Mouse (Mus musculus) forebrain, embryonic 16.5 days (tissue): ENCODE data around the gene Gm6993. TPM values are rescaled to one million over a fixed set of nuclear protein-coding genes. Genes with fewer than 3 reads are reported as not detected.
A peak's percentile ranks its signal among the peaks of the same experiment; 100 is the strongest.

Experiments
- ATAC-seq: fragments of 200-750 bp; cut with Nextera tagmentation; 2 replicates; pipeline ENCODE4 v1.8.0; 2017; ENCODE audit warnings: mild to moderate bottlenecking, moderate library complexity
- H3K27ac ChIP-seq: fragments of 300-500 bp; sonication (generic); 2 replicates; pipeline ENCODE4 v1.5.1; 2014; ENCODE audit warnings: low read length, control low read depth
- H3K27me3 ChIP-seq: fragments of 300-500 bp; sonication (generic); replicated peaks from 2 replicates; pipeline ENCODE4 v1.6.1; 2014; ENCODE audit warnings: low read length; ENCODE audit not compliant: control insufficient read depth, insufficient read depth
- H3K36me3 ChIP-seq: fragments of 300-500 bp; sonication (generic); 2 replicates; pipeline ENCODE4 v1.6.1; 2014; ENCODE audit not compliant: control insufficient read depth, insufficient read depth
- H3K4me1 ChIP-seq: fragments of 300-500 bp; sonication (generic); replicated peaks from 2 replicates; pipeline ENCODE4 v1.6.1; 2014; ENCODE audit warnings: low read length; ENCODE audit not compliant: control insufficient read depth, insufficient read depth
- H3K4me2 ChIP-seq: fragments of 300-500 bp; sonication (generic); 2 replicates; pipeline ENCODE4 v1.6.1; 2014; ENCODE audit warnings: mild to moderate bottlenecking, low read length, control low read depth
- H3K4me3 ChIP-seq: fragments of 300-500 bp; sonication (generic); replicated peaks from 2 replicates; pipeline ENCODE4 v1.5.1; 2014; ENCODE audit warnings: mild to moderate bottlenecking, low read length, control low read depth
- H3K9ac ChIP-seq: fragments of 300-500 bp; sonication (generic); replicated peaks from 2 replicates; pipeline ENCODE4 v1.6.1; 2014; ENCODE audit warnings: low read depth, low read length, control low read depth
- H3K9me3 ChIP-seq: fragments of 300-500 bp; sonication (generic); 2 replicates; pipeline ENCODE4 v1.6.1; 2016; ENCODE audit warnings: low read length; ENCODE audit not compliant: control insufficient read depth
- whole genome bisulfite sequencing: fragments of 180-500 bp; shearing (Covaris S2); extraction: QIAGEN DNeasy Blood & Tissue Kit; methylation state at CpG from one replicate; pipeline ENCODE4 v1.1.7; 2014; 5-methylcytosine and 5-hydroxymethylcytosine counted together
- polyA plus RNA-seq: library from polyadenylated mRNA; unstranded; fragments of >200 nt; fragmentation: Nextera tagmentation; extraction: Ambion mirVana; gene quantifications from 2 replicates; pipeline ENCODE4 v1.2.1, GENCODE M21; 2015

Gene Gm6993
- polyA plus RNA-seq, 1 experiment from 2014 or later = not detected

DNA sequence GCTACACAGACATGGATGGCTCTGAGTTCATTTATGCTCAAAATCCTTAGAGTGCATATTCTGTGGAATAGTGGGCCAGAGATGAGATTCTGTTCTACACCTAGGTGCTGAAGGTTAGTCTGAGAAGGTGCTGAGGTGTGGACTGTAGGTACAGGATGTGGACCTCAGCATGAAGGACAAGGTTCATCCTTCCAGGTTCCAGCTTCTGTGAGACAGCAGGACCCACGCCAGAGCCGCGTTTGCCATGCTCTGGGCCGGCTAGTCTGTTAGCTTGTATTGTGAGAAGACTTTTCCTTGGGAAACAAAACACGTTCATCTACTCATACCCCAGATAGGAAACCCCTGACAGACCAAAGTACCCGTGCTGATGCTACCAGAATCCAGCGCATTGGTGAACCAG, 33.1 kb downstream of the Gm6993 start:
- H3K27me3 ChIP-seq = no peaks in the 10 kb centered on the region
- no peaks in the 10 kb centered on the region; the same call in 1 of the 2 replicates for H3K36me3 ChIP-seq
- H3K4me2 ChIP-seq = no peak overlapping the region
- WGBS = 88% methylated on average over 7 of the region's 7 CpGs
- no peak overlapping the region for H3K4me3 ChIP-seq
- H3K9ac ChIP-seq = no peak overlapping the region
- ATAC-seq = no peak
- H3K4me1 ChIP-seq = no peaks in the 10 kb centered on the region
- no peaks in the 10 kb centered on the region for H3K9me3 ChIP-seq
- H3K27ac ChIP-seq = no peak overlapping the region

DNA sequence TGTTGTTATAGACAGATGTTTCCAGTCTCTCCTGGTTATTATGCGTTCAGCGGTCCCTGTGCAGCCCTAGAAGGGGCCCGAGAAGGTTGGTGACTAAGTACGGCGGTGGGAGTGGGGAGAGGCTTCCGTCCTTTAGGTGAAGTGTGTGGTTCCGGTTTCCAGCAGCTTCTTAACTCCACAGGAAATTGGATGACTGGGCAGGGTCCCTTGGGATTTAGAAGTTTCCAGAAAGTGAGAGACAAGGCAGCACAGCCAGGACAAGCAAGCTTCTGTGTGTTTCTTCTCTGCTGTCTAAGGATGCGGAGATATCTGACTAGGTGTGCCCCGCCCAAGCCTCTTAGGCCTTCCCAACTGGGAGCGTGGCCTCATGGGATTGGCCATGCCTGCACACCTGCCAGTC, 34.8 kb downstream of the Gm6993 start:
- 91% methylated on average over 10 of the region's 10 CpGs for WGBS
- Histone ChIP-seq H3K36me3 (no peaks in the 10 kb centered on the region; the same call in 1 of the 2 replicates), H3K4me2 (no peak overlapping the region), H3K4me3 (no peak overlapping the region), H3K4me1 (no peaks in the 10 kb centered on the region), H3K27me3 (no peaks in the 10 kb centered on the region), H3K27ac (no peak overlapping the region), H3K9me3 (no peaks in the 10 kb centered on the region), H3K9ac (no peak overlapping the region)
- ATAC-seq = no peak

DNA sequence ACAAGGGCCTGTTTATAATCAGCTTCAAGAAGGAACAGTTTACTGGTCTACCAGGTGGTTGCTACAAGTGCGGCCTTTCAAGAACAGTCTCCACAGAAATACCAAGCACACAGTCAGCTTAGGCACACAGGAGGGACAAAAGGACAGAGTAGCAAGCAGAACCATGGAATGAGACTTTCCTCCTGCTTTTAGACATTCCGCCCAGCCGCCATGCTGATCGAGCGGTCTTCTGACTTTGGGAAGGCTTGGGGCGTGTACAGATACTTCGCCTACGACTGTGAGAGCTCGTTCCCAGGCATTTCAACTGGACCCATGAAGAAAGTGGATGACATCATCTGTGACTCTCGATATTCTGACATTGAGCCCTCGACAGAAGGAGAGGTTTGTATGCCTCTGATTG, 37.7 kb downstream of the Gm6993 start:
- ATAC-seq = no peak
- Histone ChIP-seq H3K27me3 (no peaks in the 10 kb centered on the region), H3K27ac (no peak overlapping the region), H3K4me2 (no peak overlapping the region), H3K4me3 (no peak overlapping the region), H3K9me3 (no peaks in the 10 kb centered on the region), H3K9ac (no peak overlapping the region), H3K36me3 (no peaks in the 10 kb centered on the region; the same call in 1 of the 2 replicates), H3K4me1 (0 out of 2 replicates have a peak, but pooled peaks cover 5% of the 10 kb centered on the region)
- WGBS = 88% methylated on average over 11 of the region's 11 CpGs

DNA sequence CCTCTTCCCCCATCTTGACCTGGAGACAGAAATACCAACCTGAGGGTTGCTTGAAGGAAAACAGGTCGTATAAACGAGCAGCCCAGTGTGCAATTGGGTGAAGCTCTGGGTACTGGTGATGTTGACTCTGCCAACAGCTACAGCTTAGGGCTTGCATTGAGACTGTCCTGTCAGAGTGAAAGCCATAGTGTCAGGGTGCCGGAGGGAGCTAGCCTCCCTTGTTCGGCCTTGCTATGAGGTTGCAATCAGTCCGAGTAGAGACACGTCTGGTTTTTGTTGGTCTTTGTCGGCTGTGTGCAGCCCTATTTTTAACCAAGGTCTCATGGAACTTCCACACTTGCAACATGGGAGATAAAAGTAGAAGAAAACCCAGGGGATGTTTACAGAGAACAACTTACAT, 39.7 kb downstream of the Gm6993 start:
- Histone ChIP-seq H3K27me3 (no peaks in the 10 kb centered on the region), H3K9ac (no peak overlapping the region), H3K4me3 (no peak overlapping the region), H3K27ac (no peak overlapping the region), H3K4me1 (0 out of 2 replicates have a peak, but pooled peaks cover 5% of the 10 kb centered on the region), H3K9me3 (no peaks in the 10 kb centered on the region), H3K4me2 (no peak overlapping the region), H3K36me3 (no peaks in the 10 kb centered on the region; the same call in 1 of the 2 replicates)
- 82% methylated on average over 7 of the region's 7 CpGs for WGBS
- no peak for ATAC-seq

DNA sequence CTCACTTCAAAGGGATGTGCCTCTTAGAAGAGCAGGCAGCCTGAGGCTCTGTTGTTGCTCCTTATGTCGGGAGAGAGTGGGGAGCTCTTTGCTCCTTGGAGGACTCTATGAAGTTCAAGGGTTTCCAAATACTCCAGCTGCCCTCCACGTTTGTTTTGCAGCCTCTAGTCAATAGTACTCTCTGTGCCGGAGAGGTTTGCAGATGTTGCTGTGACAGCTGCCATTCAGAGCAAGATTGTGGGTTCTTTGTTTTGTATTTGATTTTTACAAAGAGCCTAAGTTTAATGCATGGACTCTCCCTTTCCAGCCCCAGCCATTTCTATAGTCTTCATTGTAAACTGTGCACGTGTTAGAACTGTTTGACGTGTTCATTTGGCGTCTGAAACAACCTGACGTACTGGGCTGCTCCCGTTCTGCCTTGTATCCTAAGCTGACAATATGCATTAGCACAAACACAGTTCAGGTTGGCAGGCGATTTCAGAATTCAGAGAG, 40.6 kb downstream of the Gm6993 start:
- ATAC-seq = peak; percentile 33; the same call in 1 of the 2 replicates
- WGBS = 22% methylated on average over 9 of the region's 9 CpGs

DNA sequence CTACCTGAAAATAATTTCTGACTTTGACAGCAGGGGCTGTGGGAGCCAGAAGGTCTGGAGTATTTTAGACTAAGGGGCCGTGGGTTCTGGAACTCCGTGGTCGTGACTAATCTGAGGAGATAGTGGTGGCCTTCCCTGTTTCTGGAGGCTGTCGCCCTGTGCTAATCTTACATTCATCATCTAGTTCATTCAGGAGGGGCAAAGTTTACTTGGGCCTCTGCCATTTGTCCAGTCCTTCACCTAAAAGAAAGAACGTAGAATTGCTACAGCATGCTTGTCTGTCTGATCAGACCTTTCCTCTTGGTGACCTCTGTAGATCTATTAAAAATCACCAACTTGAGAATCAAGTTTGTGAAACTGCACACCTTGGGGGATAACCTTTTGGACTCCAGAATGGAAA, 41.7 kb downstream of the Gm6993 start:
- no peak overlapping the region for H3K9ac ChIP-seq
- no peaks in the 10 kb centered on the region for H3K9me3 ChIP-seq
- 89% methylated on average over 5 of the region's 5 CpGs for WGBS
- H3K36me3 ChIP-seq = no peaks in the 10 kb centered on the region
- H3K27me3 ChIP-seq = no peaks in the 10 kb centered on the region
- H3K27ac ChIP-seq = no peak overlapping the region
- H3K4me3 ChIP-seq = no peak overlapping the region
- 0 out of 2 replicates have a peak, but pooled peaks cover 5% of the 10 kb centered on the region for H3K4me1 ChIP-seq
- no peak for ATAC-seq
- H3K4me2 ChIP-seq = no peak overlapping the region

More for the DNA sequence above, 40.6 kb downstream of the Gm6993 start:
- no peaks in the 10 kb centered on the region; the same call in 1 of the 2 replicates for H3K36me3 ChIP-seq
- 0 out of 2 replicates have a peak, but pooled peaks cover 5% of the 10 kb centered on the region for H3K4me1 ChIP-seq
- no peak overlapping the region for H3K9ac ChIP-seq
- no peaks in the 10 kb centered on the region for H3K9me3 ChIP-seq
- no peak overlapping the region for H3K4me3 ChIP-seq
- no peaks in the 10 kb centered on the region for H3K27me3 ChIP-seq
- H3K27ac ChIP-seq = no peak overlapping the region
- no peak overlapping the region for H3K4me2 ChIP-seq

DNA sequence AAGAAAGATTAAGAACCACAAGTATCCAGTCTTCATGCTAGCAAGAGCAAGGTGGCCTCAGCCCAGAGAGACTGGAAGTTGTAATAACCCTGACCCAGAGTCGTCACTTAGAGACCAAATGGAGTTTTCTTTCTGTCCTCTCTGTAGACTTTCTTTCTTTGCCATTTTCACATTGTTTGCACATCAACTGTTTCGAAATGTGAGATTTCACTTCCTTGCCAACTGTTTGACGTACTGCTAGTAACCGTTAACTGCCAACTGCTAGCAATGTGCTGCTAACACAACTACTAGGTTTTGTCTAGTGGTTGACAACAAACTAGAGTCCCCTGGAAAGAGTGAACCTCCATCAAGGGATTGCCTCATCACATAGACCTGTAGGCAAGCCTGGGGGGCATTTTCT, 42.6 kb downstream of the Gm6993 start:
- Histone ChIP-seq H3K9ac (no peak overlapping the region), H3K36me3 (no peaks in the 10 kb centered on the region), H3K4me1 (0 out of 2 replicates have a peak, but pooled peaks cover 5% of the 10 kb centered on the region), H3K4me3 (no peak overlapping the region), H3K27ac (no peak overlapping the region), H3K9me3 (no peaks in the 10 kb centered on the region), H3K4me2 (no peak overlapping the region), H3K27me3 (no peaks in the 10 kb centered on the region)
- 74% methylated on average over 4 of the region's 4 CpGs for WGBS
- no peak for ATAC-seq

DNA sequence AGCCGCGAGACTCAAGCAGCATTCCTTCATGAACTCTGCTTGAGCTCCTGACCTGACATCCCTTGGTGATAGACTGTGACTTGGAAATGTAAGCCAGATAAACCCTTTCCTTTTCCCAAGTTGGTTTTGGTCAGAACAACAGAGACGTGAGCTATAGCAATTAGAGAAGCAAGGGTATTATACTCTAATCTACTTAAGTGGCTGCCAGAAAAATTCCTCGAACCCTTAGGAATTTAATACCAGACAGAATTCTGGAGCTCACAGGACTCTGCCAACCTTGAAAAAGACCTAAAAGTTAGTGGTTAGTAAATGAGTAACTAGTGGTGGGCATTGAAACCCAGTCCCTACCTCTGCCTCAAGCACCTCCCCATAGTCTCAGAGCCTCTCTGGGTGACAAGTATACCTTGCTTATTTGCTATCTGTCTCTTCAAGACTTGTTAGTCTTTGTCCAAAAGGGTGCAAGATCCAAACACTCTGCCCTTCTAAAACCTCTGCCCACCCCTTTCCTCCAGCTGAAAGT, 43.1 kb downstream of the Gm6993 start:
- ATAC-seq = no peak
- no peaks in the 10 kb centered on the region for H3K9me3 ChIP-seq
- WGBS = 64% methylated on average over 4 of the region's 4 CpGs
- H3K27me3 ChIP-seq = no peaks in the 10 kb centered on the region
- H3K4me3 ChIP-seq = no peak overlapping the region
- H3K4me2 ChIP-seq = no peak overlapping the region
- H3K36me3 ChIP-seq = no peaks in the 10 kb centered on the region
- 0 out of 2 replicates have a peak, but pooled peaks cover 5% of the 10 kb centered on the region for H3K4me1 ChIP-seq
- H3K9ac ChIP-seq = no peak overlapping the region
- H3K27ac ChIP-seq = no peak overlapping the region

DNA sequence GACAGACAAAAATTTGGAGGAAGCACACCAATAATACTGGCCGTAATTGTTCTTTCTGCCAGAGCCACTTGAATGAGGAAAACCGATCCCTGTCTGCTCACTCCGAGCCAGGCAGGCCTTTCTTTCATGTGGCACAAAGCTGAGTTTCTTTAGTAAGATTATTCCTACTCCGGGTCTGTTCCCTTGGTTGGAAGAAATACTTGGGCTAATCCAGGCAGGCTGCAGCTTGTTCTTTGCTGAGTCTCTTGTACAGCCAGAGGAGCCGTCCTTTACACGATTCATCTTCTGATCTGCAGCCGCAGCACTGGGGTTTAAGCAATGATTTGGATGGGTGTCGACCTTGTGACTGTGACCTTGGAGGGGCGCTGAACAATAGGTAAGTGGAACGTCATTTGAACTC, 48.5 kb downstream of the Gm6993 start:
- Histone ChIP-seq H3K4me1 (no peaks in the 10 kb centered on the region), H3K36me3 (peaks cover 5% of the 10 kb centered on the region; the same call in 1 of the 2 replicates), H3K27me3 (no peaks in the 10 kb centered on the region), H3K9me3 (no peaks in the 10 kb centered on the region), H3K27ac (no peak overlapping the region), H3K9ac (no peak overlapping the region), H3K4me2 (no peak overlapping the region), H3K4me3 (no peak overlapping the region)
- WGBS = 81% methylated on average over 10 of the region's 10 CpGs
- no peak for ATAC-seq
